Mouse (Mus musculus) skeletal muscle tissue, adult 2 months (tissue): ENCODE data around the gene Rab11b.
A peak's percentile ranks its signal among the peaks of the same experiment; 100 is the strongest.

ENCODE experiments used
- DNase-seq: peaks from one replicate; pipeline ENCODE4 v3.0.0-alpha.2; 2012; ENCODE audit warnings: low read depth, low spot score

The Rab11b gene

GRCm38 (mm10) chr17:33760255-33761165 is at the start of gene Rab11b:
Rab11b (minus strand) TSS chr17:33760530.
- peak; percentile 100 for DNase-seq

DNA sequence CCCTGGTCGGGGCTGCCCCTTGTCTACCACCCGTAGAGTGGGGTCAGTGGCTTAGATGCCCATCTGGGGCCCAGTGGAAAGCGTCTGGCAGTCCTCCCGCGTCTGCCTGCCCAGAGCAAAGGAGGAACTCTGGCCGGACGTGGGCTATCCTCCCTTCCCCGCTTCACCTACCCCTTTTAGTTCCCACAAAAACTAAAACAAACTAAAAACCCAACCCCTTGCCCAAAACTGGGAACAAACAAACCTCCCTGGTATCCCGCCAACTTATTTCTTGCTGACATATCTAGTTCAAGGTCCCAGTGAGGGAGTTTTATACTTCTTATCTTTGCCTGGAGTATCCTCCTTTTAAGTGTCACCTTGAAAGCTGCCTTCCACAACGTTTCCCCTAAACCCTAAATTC is 47.9 kb upstream of the Rab11b start:
- no peak for DNase-seq

DNA sequence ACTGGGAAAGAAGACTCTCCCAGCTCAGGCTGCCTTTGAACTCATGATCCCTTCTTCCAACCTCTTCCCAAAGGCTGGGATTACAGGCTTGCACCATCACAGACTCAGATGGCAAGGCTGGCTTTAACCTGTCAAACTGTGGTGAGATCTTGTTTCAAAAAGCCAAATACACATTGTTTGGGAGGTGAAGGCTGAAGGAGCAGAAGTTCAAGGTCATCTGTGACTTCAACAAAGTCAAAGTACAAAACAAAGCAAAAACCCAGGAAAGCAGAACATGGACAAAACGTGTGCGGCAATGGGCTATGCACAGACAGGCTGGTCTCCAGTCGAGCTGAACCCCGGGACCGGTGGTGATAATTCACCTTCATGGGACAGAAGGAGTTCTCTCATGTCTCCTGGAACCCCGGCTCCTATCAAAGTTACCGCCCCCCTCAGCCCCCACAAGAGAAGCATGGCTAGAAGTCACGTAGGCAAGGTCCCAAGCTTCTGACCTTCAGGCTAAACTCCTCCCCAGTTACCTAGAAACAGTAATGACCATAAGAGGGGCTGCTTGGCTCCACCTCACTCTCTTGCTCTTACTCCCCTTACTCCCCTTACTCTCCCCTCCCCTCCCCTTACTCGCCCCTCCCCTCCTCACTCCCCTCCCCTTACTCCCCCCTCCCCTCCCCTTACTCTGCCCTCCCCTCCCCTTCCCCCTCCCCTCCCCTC is 47.0 kb upstream of the Rab11b start:
- no peak for DNase-seq

GRCm38 (mm10) chr17:33804745-33805144 is 44.4 kb upstream of the Rab11b start:
- DNase-seq: no peak

- no peak for DNase-seq
These were observed 43.9 kb upstream of the Rab11b start for GRCm38 (mm10) chr17:33804205-33804604.

GRCm38 (mm10) chr17:33802221-33802620 is 41.9 kb upstream of the Rab11b start:
- DNase-seq: no peak

GRCm38 (mm10) chr17:33799277-33799676 is 38.9 kb upstream of the Rab11b start:
- DNase-seq: no peak

- DNase-seq: no peak
These were observed 38.0 kb upstream of the Rab11b start for GRCm38 (mm10) chr17:33798306-33798705.

- no peak for DNase-seq
These were observed 28.4 kb upstream of the Rab11b start for GRCm38 (mm10) chr17:33788732-33789131.

- DNase-seq: no peak
These were observed 26.0 kb upstream of the Rab11b start for GRCm38 (mm10) chr17:33786375-33786774.

DNA sequence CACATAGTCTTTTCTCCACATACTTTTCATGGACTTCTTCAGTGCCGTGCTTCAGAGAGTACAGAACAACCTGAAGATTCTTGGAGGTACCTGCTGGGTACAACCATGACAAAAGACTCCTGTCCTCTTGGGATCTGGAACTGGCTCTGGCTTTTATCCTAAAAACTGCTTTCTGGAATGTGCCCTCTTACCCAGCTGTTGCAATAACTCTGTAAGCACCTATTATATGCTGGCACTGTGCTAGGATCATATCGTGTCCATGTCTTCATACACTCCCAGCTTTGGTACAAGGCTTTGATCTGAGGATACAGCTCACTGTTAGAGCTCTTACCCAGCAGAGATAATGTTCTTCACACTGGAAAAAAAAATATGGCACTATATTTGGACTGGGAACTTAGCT is 24.6 kb upstream of the Rab11b start:
- DNase-seq: no peak

- peak; percentile 84 for DNase-seq
These were observed 23.1 kb upstream of the Rab11b start for GRCm38 (mm10) chr17:33783408-33783807.

- no peak for DNase-seq
These were observed 21.7 kb upstream of the Rab11b start for GRCm38 (mm10) chr17:33782067-33782466.

GRCm38 (mm10) chr17:33781124-33781977 is 21.0 kb upstream of the Rab11b start, which contains the start of gene Angptl4:
Angptl4 (minus strand) TSS chr17:33781830.
- peak; percentile 80 for DNase-seq

DNA sequence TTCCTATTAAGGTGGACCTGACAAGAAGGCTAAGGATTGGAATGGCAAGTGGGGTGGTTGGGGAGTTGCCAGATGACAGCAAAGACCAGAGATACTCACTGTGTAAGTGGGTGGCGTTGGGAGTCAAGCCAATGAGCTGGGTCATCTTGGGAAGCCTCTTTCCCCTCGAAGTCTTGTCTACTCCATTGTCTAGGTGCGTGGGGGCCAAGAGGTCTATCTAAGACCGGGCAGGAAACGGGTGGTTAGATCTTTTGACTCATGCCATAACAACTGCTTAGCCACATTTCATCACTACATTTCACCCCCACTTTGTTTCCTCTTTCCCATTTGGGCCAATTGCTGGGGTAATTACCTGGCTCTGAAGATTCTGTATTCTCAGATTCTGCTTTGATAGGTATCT is 20.1 kb upstream of the Rab11b start:
- no peak for DNase-seq

GRCm38 (mm10) chr17:33779967-33780295 is 19.6 kb upstream of the Rab11b start:
- no peak for DNase-seq

DNA sequence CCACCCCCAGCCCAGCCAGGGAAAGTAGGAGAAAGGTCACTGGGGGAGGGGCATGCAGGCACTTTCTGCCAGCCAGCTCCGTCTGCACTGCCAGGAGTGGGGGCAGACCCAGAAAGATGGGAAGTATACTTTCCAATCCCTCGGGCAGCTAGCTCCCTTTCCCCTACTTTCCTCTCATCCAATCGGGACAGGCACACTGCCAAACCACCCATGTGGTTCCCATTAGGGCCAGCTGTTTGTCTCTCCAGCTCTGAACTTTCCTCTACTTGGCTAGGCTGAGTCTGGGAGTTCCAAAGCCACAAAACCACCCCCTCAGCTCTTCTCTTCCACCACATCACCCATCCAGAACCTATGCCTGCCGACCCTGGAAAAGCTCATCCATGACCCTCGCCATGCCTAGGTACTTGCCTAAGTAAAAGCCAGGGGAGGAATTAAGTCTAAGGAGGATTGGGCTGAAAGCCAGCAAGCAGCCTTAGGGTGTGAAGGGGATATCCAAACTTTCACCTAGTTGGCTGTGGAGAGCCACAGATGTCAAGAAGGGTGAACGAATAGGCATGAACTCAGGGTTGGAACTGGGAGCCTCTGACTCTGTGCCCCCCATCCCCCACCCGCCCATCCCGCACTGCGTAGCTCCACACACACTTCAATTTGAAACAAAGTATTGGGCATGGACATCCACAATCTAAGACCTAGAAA is 19.1 kb upstream of the Rab11b start:
- peak; percentile 94 for DNase-seq

DNA sequence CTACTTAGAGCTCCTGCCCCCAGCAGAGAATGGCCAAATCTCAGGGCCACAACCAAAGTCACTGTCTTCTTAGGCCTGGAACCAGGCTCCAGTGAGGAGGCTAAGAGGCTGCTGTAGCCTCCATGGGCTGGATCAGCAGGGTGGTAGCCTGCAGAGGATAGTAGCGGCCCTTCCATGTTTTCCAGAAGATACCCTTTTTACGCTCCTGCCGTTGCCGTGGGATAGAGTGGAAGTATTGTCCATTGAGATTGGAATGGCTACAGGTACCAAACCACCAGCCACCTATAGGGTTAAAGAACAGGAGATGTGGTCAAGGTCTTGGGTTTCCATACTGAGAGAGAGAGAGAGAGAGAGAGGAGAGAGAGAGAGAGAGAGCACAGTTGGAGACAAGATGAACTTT is 15.0 kb upstream of the Rab11b start:
- DNase-seq: no peak

DNA sequence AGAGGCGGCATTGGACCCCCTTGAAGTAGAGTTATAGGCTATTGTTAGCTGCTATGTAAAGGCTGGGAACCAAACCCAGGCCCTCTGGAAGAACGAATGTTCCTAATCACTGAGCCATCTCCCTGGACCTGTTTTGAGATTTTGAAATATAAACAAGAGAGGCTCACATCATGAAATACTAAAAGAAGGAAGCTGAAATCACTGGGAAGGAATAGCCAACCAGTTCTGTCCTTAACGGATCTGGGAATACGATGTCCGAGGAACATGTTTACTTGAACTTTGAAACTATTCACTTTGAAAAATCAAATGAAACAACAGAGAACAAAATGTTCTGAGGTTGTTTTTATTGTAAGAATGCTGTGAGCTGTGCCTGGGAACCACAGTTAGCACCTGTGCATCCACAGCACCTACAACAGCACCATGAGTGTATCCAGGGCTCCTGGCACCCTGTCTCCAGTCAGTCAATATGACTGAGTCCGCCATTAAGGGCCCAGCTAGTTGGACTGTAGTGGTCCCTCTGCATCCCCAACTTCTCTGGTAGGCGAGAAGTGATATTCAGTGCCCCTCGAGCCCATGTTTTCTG is 14.3 kb upstream of the Rab11b start:
- DNase-seq: no peak

GRCm38 (mm10) chr17:33773871-33774572 is 13.7 kb upstream of the Rab11b start:
- DNase-seq: no peak
